Mouse (Mus musculus) telencephalon, adult 2 months (tissue): ENCODE data around the gene Aldh3a1.
A peak's percentile ranks its signal among the peaks of the same experiment; 100 is the strongest.

Experiments used
- DNase-seq: peaks from one replicate; pipeline ENCODE4 v3.0.0-alpha.2; 2011; ENCODE audit warnings: low read depth, low spot score

Gene Aldh3a1

DNA sequence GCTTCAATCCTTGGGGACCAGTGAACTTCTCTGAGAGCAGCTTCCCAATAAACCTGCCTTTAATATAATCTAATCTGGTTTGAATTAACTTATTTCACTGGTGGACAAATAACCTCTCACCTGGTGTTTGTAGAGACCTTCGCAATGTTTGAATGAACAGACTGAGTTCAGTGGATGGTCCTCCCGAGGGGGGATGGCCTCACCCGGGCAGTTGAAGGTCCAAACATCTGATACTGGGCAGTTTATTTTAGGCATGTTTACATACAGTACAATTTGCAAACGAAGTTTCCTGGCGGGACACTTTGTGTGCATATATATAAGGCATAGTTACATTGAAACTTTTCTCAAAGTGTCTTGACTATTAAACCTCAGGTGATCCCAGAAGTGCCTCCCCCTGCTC lies 26.8 kb downstream of the Aldh3a1 start:
- DNase-seq = no peak

- no peak for DNase-seq
Observed at GRCm38 (mm10) chr11:61236015-61236414, 28.7 kb downstream of the Aldh3a1 start.

DNA sequence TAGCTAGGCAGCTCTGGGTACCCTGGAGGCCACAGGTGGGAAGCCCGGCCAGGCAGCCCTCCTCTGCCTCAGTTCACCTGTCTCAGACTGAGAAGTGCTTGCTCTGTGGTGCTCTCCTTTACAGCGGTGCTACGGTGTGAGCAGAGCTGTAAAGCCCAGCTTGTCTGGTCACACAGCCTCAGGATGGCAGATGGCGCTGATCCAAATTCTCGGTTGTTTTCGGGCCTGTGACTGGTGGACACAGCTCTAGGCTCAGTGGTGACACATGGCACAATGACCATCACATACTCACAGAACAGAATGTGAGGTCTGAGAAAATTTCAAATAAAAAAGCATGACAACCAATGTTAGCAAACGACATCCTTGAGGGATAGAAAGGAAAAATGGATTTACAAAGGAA lies 37.1 kb downstream of the Aldh3a1 start:
- no peak for DNase-seq

- no peak for DNase-seq
Observed at GRCm38 (mm10) chr11:61251741-61252140, 44.4 kb downstream of the Aldh3a1 start.

DNA sequence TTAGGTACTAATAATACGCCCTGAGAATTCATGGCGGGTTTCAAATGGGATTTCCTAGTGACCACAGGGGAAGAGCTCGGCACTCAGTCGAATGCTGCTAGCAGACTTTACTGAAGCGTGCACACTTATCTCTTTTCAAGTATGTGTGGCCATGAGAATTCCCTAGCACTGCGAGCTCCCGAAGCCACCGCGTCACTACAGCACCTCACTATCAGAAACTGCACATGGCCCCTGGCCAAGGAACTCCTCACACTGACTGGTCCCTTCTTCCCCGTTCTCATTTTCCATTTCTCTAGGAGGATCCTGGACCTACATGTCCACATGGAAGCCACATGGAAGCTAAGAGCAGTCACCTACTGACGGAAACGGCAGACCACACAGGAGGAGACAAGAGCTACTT lies 45.5 kb downstream of the Aldh3a1 start:
- no peak for DNase-seq

DNA sequence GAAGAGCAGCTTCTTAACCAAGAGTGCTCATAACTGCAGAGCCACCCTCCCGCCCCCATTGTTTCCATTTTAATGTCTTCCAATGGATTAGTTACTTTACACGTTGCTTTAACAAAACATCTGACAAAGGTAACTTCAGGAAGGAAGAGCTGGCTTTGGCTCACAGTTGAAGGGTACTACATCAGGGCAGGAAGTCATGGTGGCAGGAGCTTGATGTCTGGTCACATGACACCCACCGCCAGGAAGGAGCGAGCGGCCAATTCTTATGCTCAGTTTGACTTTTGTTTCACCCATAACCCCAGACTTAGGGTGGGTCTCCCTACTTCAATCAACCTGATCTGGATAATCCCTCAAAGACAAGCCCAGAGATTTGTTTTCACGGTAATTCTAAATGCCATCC lies 51.8 kb downstream of the Aldh3a1 start:
- no peak for DNase-seq

GRCm38 (mm10) chr11:61262516-61262915 lies 55.2 kb downstream of the Aldh3a1 start:
- DNase-seq = no peak

DNA sequence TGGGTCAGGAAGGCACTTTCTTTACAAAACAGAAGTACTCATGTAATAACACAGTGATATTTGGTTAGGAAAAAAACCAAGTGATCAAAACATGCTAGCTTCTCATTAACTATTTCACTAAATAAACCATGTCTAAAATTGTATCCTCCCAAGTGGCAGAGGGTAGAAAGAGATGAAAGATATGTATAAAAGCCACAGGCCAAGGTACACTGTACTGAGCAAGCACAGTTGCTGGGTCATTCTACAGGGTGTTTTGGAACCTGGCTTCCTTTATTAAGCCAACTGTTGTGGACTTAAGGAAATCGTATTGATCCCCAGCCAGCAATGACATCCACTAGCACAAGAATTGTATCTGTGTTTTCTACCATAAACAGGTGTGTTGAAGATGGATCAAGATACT lies 56.5 kb downstream of the Aldh3a1 start:
- no peak for DNase-seq

DNA sequence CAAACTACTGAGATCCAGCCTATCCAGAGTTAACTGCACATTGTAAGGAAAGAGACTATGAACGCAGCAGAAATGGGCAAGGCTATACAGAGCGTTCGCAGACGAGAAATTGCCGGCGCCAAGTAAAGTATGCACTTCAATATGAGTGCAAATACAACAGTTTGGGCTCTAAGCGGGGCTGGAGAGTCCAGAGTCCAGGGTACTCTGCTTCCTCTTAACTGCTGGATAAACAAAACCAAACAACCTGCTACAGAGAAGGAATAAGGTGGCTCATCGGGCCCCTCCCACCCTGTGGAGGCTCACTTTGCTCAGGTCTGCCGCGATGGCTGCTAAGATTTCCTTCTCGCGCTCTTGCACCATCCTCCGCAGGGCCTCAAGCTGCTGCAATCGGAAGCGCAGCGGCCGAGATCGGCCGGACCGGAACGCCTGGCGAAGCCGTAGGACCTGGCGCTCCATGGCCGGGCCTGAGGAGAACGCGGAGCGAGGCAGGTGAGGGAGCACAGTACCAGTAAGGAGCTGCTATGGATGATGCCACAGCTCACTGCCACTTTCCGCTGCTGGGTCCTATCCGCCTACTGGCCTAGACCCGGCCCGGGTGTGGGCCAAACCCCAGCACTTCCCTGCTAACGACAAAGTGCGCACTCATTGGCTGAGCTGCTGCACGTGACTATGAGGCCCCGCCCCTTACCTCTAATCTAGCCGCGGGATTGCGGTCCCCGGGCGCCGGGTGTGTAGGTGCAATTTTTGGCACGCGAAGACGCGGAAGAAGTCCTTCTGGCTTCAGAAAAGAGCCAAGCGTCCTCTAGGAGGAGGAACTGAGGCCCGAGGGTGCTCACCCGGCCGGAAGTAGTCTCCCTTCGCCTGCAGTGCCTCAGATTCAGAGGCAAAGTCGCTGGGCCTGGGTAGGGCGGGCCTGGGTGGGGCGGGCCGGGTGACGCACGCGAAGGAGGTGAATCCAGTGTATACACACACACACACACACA lies 59.5 kb downstream of the Aldh3a1 start, which contains the start of gene Aldh3a2:
Gene Aldh3a2 (minus strand): TSS at position 914 of the 983 bp plus-strand sequence.
- DNase-seq = peak; percentile 94
